Mouse (Mus musculus): ENCODE results near the gene Agpat1. TPM values are rescaled to one million over a fixed set of nuclear protein-coding genes. Genes with fewer than 3 reads are reported as not detected.

Agpat1 gene
- polyA plus RNA-seq, 2 experiments = 19.0 to 35.9 TPM

DNA sequence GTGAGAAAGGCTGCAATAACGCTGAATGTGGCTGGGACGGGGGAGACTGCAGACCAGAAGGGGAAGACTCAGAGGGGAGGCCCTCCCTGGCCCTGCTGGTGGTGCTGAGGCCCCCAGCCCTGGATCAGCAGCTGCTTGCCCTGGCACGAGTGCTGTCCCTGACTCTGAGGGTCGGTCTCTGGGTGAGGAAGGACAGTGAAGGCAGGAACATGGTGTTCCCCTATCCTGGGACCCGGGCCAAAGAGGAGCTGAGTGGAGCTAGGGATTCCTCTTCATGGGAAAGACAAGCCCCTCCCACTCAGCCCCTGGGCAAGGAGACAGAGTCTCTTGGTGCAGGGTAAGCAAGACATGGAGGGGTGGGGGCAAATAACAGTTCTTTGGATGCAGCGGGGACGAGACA is 20.7 kb upstream of the Agpat1 start:
- ATAC-seq (ENCODE audit: insufficient read depth) (no peak), DNase-seq (ENCODE audit: low read depth in 3 of 3, low spot score in 3 of 3) (no peak)
- TF ChIP-seq CTCF (IDR thresholded peaks at IDR 0.05; ENCODE audit: low read depth) = no peak
- no peak for TF ChIP-seq EP300 (IDR thresholded peaks at IDR 0.05; ENCODE audit: low read depth)
- H3K27me3 ChIP-seq (ENCODE audit: control insufficient read depth, insufficient read depth, low read length) = no peaks in the 10 kb centered on the region
- H3K36me3 ChIP-seq (replicated peaks; ENCODE audit: control insufficient read depth, insufficient read depth, low read depth) = no peaks in the 10 kb centered on the region
- no peak overlapping the region for H3K9ac ChIP-seq (replicated peaks)
- no peak overlapping the region for H3K4me2 ChIP-seq (ENCODE audit: low read depth)
- H3K4me1 ChIP-seq (replicated peaks; ENCODE audit: control insufficient read depth in 2 of 2, insufficient read depth in 2 of 2, low read length in 1 of 2) = peaks cover 5% of the 10 kb centered on the region in 2 experiments
- WGBS (ENCODE audit: insufficient replicate concordance) = 57% methylated on average over 7 of the region's 7 CpGs
- no peak overlapping the region for H3K27ac ChIP-seq
- no peaks in the 10 kb centered on the region for H3K9me3 ChIP-seq (ENCODE audit: control insufficient read depth, low read length)
- no peak overlapping the region for H3K4me3 ChIP-seq (ENCODE audit: insufficient read depth in 1 of 2, low read depth in 2 of 2, low read length in 2 of 2)

DNA sequence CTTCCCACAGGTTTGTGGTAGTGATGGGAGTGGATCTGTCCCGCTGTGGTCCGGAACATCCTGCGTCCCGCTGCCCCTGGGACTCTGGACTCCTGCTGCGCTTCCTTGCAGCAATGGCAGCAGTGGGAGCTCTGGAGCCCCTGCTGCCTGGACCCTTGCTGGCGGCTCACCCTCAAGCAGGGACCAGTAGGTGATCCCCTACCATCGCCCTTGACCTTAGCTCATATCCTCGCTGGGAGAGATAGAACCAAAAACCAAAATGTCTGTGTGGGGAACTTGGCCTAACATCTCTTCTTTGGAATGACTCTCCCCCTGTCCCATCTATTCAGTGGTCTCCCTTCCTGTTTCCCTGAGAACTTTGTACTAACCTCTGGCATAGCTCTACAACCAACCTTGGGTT is 20.2 kb upstream of the Agpat1 start:
- H3K4me3 ChIP-seq (ENCODE audit: insufficient read depth in 1 of 2, low read depth in 2 of 2, low read length in 2 of 2) = no peak overlapping the region
- DNase-seq (ENCODE audit: low read depth in 3 of 3, low spot score in 3 of 3) (no peak), ATAC-seq (ENCODE audit: insufficient read depth) (no peak)
- no peak for TF ChIP-seq CTCF (IDR thresholded peaks at IDR 0.05; ENCODE audit: low read depth)
- TF ChIP-seq EP300 (IDR thresholded peaks at IDR 0.05; ENCODE audit: low read depth) = no peak
- H3K27me3 ChIP-seq (ENCODE audit: control insufficient read depth, insufficient read depth, low read length) = no peaks in the 10 kb centered on the region
- no peaks in the 10 kb centered on the region for H3K36me3 ChIP-seq (replicated peaks; ENCODE audit: control insufficient read depth, insufficient read depth, low read depth)
- H3K27ac ChIP-seq = no peak overlapping the region
- H3K9me3 ChIP-seq (ENCODE audit: control insufficient read depth, low read length) = no peaks in the 10 kb centered on the region
- no peak overlapping the region for H3K9ac ChIP-seq (replicated peaks)
- H3K4me2 ChIP-seq (ENCODE audit: low read depth) = no peak overlapping the region
- peaks cover 8 to 9% of the 10 kb centered on the region in 2 experiments for H3K4me1 ChIP-seq (replicated peaks; ENCODE audit: control insufficient read depth in 2 of 2, insufficient read depth in 2 of 2, low read length in 1 of 2)
- WGBS (ENCODE audit: insufficient replicate concordance) = 88% methylated on average over 8 of the region's 8 CpGs

DNA sequence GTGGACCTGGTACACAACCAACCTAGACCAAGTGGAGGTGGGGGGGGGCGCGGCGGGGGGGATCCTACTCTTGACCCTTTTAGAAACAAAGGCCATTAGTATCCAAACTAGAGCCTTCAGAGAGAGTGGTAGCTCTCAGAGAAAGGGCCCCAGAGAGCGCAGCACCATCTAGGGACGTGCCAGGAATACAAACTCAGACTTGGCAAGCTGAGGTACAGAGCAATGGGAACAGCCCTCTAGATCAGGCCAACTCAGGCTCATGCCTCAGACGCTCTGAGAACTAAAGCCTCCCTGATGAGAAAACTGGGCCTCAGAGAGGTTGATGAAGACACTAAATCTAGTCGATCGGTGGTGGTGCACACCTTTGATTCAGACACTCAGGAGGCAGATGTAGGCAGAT is 18.9 kb upstream of the Agpat1 start:
- Histone ChIP-seq H3K36me3 (replicated peaks; ENCODE audit: control insufficient read depth, insufficient read depth, low read depth) (no peaks in the 10 kb centered on the region), H3K9me3 (ENCODE audit: control insufficient read depth, low read length) (no peaks in the 10 kb centered on the region), H3K27ac (no peak overlapping the region), H3K4me2 (ENCODE audit: low read depth) (no peak overlapping the region), H3K4me1 (replicated peaks; ENCODE audit: control insufficient read depth in 2 of 2, insufficient read depth in 2 of 2, low read length in 1 of 2) (peaks cover 11 to 15% of the 10 kb centered on the region in 2 experiments), H3K27me3 (ENCODE audit: control insufficient read depth, insufficient read depth, low read length) (no peaks in the 10 kb centered on the region), H3K4me3 (ENCODE audit: insufficient read depth in 1 of 2, low read depth in 2 of 2, low read length in 2 of 2) (no peak overlapping the region), H3K9ac (replicated peaks) (no peak overlapping the region)
- ATAC-seq (ENCODE audit: insufficient read depth) (no peak), DNase-seq (ENCODE audit: low read depth in 3 of 3, low spot score in 3 of 3) (no peak)
- TF ChIP-seq EP300 (IDR thresholded peaks at IDR 0.05; ENCODE audit: low read depth) (no peak), CTCF (IDR thresholded peaks at IDR 0.05; ENCODE audit: low read depth) (no peak)
- 77% methylated on average over 8 of the region's 8 CpGs for WGBS (ENCODE audit: insufficient replicate concordance)

DNA sequence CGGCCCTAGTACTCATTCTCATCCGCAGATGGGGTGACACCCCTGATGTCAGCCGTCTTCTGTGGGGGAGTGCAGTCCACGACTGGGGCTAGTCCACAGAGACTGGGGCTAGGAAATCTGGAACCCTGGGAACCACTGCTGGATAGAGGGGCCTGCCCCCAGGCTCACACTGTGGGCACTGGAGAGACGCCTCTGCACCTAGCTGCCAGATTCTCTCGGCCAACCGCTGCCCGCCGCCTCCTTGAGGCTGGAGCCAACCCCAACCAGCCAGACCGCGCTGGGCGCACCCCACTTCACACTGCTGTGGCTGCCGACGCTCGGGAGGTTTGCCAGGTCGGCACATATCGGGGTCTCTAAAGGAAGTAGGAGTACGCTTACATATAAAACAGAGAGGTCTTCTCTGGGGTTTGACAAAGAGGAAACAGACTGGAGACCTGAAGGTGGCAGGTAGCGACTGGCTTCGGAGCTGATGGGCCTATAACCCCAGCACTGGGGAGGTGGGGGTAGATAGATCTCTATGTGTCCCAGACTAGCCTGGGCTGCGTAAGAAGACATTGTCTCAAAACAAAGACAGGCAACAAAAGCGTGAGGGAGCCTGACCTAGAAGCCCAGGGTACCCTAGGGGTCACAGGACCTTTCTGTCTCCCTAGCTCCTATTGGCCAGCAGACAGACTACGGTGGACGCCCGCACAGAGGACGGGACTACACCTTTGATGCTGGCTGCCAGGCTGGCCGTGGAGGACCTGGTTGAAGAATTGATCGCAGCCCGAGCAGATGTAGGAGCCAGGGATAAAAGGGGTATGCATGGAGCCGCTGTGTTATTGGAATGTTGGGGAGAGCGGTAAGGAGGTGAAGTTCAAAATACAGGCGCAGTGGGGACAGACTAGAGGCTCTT is 17.9 kb upstream of the Agpat1 start:
- no peak for DNase-seq (ENCODE audit: low read depth in 3 of 3, low spot score in 3 of 3)
- no peak for TF ChIP-seq EP300 (IDR thresholded peaks at IDR 0.05; ENCODE audit: low read depth)
- TF ChIP-seq CTCF (IDR thresholded peaks at IDR 0.05; ENCODE audit: low read depth) = no peak
- no peak overlapping the region for H3K9ac ChIP-seq (replicated peaks)
- peaks cover 15 to 24% of the 10 kb centered on the region in 2 experiments for H3K4me1 ChIP-seq (replicated peaks; ENCODE audit: control insufficient read depth in 2 of 2, insufficient read depth in 2 of 2, low read length in 1 of 2)
- H3K27me3 ChIP-seq (ENCODE audit: control insufficient read depth, insufficient read depth, low read length) = no peaks in the 10 kb centered on the region
- ATAC-seq (ENCODE audit: insufficient read depth) = no peak
- no peaks in the 10 kb centered on the region for H3K36me3 ChIP-seq (replicated peaks; ENCODE audit: control insufficient read depth, insufficient read depth, low read depth)
- no peak overlapping the region for H3K27ac ChIP-seq
- no peaks in the 10 kb centered on the region for H3K9me3 ChIP-seq (ENCODE audit: control insufficient read depth, low read length)
- peak overlapping the region; percentile 66 to 69 for H3K4me3 ChIP-seq (ENCODE audit: insufficient read depth in 1 of 2, low read depth in 2 of 2, low read length in 2 of 2)
- peak overlapping the region; percentile 89 for H3K4me2 ChIP-seq (ENCODE audit: low read depth)
- 45% methylated on average over 32 of the region's 32 CpGs for WGBS (ENCODE audit: insufficient replicate concordance)

DNA sequence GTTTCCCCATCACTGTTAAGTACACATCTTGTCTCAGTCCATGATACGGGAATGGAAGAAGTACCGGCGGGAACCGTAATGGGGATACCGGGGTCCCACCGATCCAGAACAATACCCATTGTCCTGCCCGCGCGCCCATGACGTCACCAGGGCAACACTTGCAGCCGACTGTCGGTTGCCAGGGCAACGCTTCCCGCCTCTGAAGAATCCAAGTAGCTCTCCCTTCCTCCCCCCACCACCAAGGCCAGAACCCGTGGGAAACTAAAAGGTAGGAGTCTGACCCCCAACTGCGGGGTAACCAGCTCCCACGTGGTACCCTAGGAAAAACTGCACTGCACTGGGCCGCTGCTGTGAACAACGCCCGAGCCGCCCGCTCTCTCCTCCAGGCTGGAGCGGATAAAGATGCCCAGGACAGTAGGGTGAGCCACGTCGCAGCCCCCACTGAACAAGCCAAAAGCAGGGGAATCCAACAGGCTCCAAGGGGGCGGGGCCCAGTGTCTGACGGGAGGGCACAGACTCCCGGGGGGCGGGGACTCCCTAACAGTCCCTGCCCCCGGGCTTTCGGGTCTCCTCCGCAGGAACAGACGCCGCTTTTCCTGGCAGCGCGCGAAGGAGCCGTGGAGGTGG is 17.2 kb upstream of the Agpat1 start:
- WGBS (ENCODE audit: insufficient replicate concordance) = 1% methylated on average over 37 of the region's 38 CpGs
- Histone ChIP-seq H3K9me3 (ENCODE audit: control insufficient read depth, low read length) (no peaks in the 10 kb centered on the region), H3K4me2 (ENCODE audit: low read depth) (peak overlapping the region; percentile 89), H3K4me1 (replicated peaks; ENCODE audit: control insufficient read depth in 2 of 2, insufficient read depth in 2 of 2, low read length in 1 of 2) (peaks cover 21 to 29% of the 10 kb centered on the region in 2 experiments), H3K9ac (replicated peaks) (peak overlapping the region; percentile 83), H3K27me3 (ENCODE audit: control insufficient read depth, insufficient read depth, low read length) (no peaks in the 10 kb centered on the region), H3K27ac (no peak overlapping the region), H3K4me3 (ENCODE audit: insufficient read depth in 1 of 2, low read depth in 2 of 2, low read length in 2 of 2) (peak overlapping the region; percentile 66 to 69), H3K36me3 (replicated peaks; ENCODE audit: control insufficient read depth, insufficient read depth, low read depth) (no peaks in the 10 kb centered on the region)
- ATAC-seq (ENCODE audit: insufficient read depth) (peak; percentile 82), DNase-seq (ENCODE audit: low read depth in 3 of 3, low spot score in 3 of 3) (peak; percentile 70 to 75 (median 71))
- TF ChIP-seq CTCF (IDR thresholded peaks at IDR 0.05; ENCODE audit: low read depth) (no peak), EP300 (IDR thresholded peaks at IDR 0.05; ENCODE audit: low read depth) (no peak)
